Mouse (Mus musculus) urinary bladder, postnatal 25 days (tissue): ENCODE results near the gene Kcnj2.

Source experiments
- DNase-seq: peaks from one replicate; pipeline ENCODE4 v3.0.0; 2022; ENCODE audit warnings: low spot score

The Kcnj2 gene

DNA sequence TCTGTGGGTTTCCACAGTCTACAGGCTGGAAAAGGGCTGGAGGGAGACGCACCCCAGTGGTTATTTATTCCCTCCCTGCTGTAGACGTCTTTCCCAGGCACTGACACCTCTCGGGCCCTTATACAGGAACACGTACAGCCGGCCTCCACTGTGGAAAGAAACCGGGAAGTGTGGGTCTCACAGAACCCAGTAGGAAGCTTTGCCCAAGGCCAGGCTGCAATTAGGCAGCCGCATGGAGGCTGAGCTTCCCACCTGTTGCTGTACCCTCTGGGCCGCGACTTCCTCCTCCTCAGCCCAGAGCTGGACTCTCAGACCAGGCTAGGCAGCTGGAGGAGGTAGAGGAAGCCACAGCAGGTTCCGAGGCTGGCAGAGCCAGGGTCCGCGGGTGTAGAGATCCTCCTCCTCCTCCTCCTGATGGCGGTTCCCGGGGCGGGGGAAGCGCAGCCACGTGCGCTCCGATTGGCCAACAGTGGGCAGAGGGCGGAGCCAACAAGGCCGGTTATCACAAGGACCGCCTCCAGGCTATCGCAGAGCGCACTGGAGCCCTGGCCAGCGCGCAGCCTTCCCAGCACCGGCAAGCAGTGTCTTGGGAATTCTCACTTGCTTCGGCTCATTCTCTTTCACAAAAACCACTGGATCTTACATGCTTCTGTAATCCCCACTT, at the start of gene Kcnj2:
Gene Kcnj2, plus strand, starts transcription at position 530 of the 664 bp plus-strand sequence.
- peak; percentile 83 for DNase-seq

DNA sequence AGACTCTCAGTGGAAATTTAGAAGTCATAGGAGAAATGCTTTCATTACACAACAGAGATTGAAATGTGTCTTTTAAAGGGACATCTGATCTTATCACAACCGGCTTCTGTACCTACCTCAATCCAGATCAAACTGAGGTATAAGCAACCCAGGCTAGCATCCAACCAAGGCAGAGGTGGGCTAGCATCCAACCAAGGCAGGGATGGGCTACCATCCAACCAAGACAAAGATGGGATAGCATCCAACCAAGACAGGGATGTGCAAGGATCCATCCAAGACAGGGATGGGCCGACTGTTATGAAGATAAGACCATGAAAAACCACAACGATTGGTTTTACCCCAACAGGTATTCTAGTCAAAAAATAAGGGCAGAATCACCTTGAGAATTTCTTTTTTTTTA, 49.8 kb upstream of the Kcnj2 start:
- DNase-seq, result no peak

DNA sequence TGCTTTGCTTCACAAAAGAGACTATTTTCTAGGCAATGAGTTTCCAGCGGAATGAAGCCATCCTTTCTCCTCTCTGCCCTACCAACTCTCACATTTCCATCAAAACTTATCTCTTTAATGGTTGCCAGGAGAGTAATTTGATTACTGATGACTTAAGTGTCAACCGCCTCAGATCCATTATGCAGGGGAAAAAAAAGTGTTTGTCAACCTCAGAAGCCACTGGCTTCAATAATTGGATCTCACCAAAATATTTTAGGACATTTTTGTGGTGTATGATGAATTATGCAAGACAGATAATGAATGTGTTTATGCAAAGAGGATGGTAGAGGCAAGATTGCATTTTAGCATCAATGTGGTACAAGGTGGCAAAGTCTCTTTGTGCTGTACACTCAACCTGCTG, 45.8 kb upstream of the Kcnj2 start:
- no peak for DNase-seq

DNA sequence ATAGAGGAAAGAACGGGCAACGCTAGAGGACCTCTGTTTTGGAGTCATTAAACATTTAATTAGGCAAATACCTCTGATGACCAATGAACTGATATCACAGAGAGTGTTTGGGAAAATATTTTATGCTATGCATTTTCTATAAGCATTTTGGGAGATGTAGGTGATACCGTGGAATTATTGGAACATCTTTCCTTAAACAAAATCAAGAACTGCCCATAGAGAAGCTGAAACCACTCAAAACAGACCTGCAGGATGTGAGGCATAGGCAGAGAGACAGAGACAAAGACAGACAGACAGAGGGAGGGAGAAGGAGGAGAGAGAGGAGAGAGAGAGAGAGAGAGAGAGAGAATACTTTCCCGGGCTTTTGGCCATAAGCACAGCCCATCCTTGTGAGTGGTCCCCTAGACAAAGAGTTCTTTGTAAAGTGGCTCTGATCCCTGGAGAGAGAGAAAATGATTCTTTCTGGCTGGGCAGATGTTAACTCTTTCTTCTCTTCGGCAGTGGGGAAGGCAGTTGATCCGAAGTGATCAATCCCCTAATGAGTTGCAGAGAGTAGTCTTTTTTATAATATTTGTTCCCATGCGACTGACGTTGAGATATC, 43.2 kb upstream of the Kcnj2 start:
- no peak for DNase-seq

GRCm38 (mm10) chr11:111042175-111042574, 23.8 kb upstream of the Kcnj2 start:
- peak; percentile 36 for DNase-seq

DNA sequence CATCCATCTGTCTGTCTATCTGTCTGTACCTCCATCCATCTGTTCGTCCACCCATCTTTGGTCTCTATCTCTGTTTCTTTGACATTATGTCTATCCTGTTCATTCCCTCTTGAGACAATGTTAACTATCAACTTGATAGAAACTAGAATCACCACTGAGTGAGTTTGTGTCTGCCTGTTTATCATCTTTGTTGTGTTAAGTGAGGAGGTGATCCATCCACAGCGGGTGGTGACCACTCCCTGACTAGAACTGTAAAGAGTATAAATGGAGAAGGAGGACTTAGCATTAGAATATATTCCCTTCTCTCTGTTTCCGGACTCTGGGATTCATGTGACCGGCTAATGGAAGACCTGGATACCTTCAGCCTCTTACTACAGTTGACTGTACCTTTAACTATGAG, 22.7 kb upstream of the Kcnj2 start:
- DNase-seq, result no peak

- no peak for DNase-seq
Observed at GRCm38 (mm10) chr11:111054252-111054651, 11.7 kb upstream of the Kcnj2 start.

DNA sequence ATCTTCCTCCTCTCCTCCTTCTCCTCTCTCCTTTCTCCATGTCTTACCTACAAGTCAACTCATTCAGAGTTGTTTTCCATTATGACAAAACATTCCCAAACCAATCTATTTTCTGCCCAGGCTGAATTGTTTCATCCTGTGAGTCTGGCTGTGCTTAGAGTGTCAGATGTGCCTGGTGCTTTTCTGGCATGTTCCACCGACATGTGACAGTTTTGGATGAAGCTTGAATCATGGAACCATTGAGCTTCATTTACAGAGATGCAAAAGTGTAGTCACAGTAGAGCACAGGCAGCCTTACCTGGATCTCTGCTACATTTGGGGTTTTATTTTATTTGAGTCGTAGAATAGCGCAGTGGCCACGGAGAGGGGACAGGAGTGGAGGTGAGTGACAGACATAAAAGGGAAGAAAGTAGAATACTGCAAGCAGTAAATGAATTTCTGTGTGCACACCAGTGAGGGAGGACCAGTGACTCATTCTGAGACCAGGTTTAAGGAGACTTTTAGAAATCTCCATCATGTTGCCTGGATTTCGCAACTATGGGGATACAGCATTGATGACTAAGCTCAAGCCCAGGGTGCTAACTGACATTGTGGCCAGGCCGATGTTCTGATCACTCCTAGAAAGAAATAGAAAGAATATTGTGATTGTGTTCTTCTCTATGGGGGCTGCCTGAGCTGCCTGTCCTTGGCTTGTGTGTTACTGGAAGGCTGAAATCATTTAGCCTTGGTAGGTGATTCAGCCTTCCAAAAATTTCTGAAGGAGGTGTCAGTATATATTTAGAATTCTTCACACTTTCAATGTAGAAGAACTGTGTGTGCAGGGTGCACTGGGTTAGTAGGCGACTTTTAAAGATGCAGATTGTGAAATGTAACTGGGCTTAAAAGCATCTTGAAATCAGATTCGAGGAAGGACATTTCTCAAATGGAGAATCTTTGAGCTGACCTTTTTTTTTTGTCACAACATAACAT, 10.8 kb upstream of the Kcnj2 start:
- no peak for DNase-seq

DNA sequence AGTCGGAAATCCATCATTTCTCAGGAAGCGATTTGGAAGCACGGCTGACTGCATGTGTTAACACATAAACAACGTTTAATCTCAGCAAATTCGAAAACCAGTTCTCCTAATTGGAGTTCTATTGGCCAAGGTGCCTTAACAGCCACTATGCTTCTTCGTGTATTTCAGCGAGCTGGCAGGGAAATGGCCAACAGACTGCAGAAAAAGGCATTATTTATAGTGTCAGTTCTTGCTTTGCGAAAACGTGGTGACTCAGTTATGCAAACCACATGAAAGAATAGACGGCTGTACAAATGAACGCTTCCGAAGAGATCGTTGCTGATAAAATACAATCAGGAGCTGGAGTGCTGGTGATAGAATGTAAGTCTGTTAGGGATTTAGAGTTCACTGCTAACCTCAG, 9.9 kb upstream of the Kcnj2 start:
- DNase-seq, result no peak

DNA sequence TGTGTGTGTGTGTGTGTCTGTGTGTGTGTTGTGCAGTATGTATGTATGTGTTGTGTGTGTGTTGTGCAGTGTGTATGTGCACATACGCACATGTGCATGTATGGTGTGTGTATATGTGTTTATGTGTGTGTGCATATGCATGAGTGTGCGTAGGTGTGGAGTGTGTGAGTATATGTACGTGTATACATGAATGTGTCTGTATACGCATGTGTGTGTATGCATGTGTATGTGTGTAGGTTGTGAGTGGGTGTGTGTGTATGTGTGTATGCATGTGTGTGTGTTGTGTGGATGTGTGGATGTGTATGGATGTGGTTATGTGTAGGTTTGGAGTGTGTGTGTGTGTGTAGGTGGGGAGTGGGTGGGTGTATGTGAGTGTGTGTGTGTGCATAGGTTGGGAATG, 8.5 kb upstream of the Kcnj2 start:
- no peak for DNase-seq

DNA sequence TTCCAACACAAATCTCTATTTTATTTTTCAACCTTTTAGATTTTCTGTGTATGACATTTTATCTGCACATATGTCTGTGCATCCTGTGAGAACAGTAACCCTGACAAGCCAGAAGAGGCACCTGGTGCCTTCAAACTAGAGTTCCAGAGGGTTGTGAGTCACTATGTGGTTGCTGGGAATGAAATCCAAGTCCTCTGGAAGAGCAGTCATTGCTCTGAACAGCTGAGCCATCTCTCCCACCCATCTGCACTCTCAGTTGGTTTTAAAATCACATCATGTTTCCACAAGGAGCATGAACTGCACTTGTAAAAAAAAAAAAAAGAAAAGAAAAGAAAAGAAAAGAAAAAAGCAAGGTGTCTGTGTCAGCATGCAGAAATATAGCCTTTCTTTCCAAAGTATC, 6.5 kb upstream of the Kcnj2 start:
- no peak for DNase-seq

DNA sequence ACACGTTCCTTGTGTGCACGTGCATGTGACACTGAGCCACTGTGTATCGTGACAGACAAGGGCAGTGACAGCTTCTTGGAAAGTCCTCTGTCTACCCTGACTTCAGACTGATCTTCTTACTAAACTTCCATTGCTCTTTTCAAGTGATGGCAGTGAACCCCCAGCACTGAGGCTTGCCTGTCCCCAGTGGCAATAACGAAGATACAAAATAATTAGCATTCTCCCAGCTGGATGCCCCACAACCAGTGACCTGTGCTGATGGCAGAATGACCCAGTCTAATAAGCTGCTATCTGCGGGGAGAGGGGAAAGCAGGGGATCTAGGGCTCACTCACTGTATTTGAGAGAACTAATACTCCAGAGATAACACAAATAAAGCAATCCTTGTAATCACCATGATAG, 5.7 kb upstream of the Kcnj2 start:
- no peak for DNase-seq

DNA sequence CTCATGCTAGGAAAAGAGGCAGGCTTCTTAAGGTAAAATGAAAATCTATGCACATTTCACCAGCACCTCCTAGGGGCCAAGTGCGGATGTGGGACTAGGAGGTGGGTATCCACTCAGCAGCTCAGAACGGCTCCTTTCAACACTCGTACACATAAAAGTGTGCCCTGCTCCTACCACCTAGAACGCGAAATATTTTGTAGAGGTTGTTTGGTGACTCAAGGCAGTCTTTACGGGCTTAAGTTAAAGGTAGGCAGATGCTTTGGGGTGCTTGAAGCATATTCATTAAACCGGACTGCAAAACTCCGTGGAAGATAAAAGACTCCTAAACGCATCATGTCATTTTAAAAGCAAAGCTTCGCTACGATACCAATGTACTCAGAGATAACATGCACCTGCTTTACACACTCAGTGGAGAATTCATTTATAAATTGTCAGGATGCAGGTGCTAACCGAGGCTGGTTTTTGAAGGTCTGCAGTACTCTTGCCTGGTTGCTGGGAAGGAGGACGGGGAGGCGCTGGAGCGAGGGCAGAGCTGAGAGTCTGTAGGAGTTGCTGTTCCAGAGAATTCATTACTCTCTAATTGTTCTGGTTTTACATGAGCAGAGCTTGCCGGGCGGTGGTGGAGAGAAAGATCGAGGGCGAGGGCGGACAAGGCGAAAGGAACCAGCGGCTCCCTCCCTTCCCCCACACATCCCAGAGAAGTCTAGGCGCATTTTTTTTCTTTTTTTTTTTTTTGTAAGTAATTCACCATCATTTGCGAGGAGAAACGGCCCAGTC, 1.0 kb upstream of the Kcnj2 start:
- peak; percentile 11 for DNase-seq

- no peak for DNase-seq
Observed at GRCm38 (mm10) chr11:111066299-111066691, 331 bp downstream of the Kcnj2 start.

GRCm38 (mm10) chr11:111067787-111068186, 1.8 kb downstream of the Kcnj2 start:
- DNase-seq, result no peak

GRCm38 (mm10) chr11:111070460-111070859, 4.5 kb downstream of the Kcnj2 start:
- DNase-seq, result no peak

DNA sequence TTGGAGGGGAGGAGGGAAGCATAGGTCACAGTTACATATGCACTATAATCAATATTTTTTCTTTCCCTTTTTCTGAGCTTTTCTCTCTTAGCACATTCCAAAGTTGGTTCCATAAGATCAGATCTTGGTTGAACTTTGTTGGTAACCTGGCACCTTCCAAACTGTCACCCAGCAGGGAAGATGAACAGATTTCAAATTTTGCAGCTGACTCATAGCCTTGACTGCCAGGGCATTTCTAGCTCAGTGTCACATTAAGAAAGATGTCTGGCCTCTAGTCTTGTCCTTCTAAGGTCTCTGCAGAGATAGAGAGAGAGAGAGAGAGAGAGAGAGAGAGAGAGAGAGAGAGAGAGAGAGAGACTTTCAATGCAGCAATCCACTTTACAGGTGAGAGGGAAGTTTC, 8.2 kb downstream of the Kcnj2 start:
- no peak for DNase-seq

- DNase-seq, result no peak
Observed at GRCm38 (mm10) chr11:111078107-111078506, 12.1 kb downstream of the Kcnj2 start.

DNA sequence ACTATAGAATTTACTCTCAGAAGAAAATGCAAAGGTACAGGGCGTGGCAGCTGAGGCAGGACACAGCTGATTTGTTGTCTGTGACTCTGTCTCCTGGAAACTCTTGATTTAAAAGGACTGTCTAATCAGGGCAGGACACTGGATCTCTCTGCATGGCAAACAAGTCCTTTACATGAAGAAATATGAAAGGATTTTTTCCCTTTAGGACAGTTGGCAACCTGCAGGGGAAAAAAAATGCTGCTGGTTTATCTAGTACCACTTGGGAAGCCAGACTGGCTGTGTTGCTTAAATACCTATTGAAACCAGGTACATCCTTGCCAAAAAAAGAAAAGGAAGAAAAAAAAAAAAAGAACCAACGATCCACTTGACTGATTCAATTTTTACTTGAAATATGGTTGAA, 17.0 kb downstream of the Kcnj2 start:
- DNase-seq, result no peak

DNA sequence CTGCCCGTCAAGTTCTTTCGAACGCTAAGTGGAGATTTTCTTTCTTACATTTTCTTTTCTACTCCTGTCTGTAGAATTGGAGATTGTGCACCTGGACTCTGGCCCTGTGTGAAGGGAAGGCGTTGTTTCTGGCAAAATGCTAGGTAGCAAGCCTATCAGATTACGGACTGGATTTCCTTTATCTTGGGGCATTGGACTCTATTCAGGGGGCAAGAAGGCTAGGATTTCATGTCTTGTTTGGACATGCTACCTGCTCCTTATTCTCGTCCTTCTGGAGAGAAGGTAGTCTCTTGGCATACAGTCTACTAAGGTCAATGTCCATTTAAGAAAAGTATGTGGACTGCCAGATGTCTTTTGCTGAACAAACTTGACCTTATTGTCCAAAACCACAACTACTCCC, 21.0 kb downstream of the Kcnj2 start:
- no peak for DNase-seq

- DNase-seq, result no peak
Observed at GRCm38 (mm10) chr11:111088226-111088625, 22.3 kb downstream of the Kcnj2 start.

DNA sequence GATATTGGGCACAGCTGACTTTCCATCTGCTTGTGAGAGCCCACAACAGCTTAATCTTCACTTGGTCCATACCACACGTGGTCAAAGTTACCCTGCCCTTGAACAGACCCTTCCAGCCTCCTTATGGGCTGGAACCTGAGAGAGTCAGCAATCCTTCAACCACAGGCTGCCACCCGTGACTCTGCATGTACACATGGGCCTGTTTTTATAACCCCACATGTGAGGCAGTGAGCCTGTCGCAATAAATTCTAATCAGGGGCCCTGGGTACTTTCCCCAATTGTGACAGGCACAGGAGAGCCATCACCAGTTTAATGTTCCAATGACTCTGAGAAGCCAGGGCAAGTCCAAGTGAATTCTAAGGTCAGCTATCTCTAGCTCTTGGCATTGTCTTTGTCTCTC, 22.8 kb downstream of the Kcnj2 start:
- DNase-seq, result no peak
